Mouse (Mus musculus) midbrain, embryonic 16.5 days (tissue): ENCODE data around the gene B4galnt1. TPM values are rescaled to one million over a fixed set of nuclear protein-coding genes. Genes with fewer than 3 reads are reported as not detected.

ENCODE experiments used
- ATAC-seq: fragments of 200-750 bp; cut with Nextera tagmentation; 2 replicates; pipeline ENCODE4 v1.8.0; 2017; ENCODE audit warnings: moderate TSS enrichment
- H3K27ac ChIP-seq: fragments of 300-500 bp; sonication (generic); 2 replicates; pipeline ENCODE4 v1.5.1; 2014; ENCODE audit warnings: mild to moderate bottlenecking, low read length, mixed read lengths
- H3K27me3 ChIP-seq: fragments of 300-500 bp; sonication (generic); 2 replicates; pipeline ENCODE4 v1.6.1; 2014; ENCODE audit warnings: low read depth, low read length, mixed read lengths; ENCODE audit not compliant: control insufficient read depth, insufficient read depth
- H3K36me3 ChIP-seq: fragments of 300-500 bp; sonication (generic); 2 replicates; pipeline ENCODE4 v1.6.1; 2014; ENCODE audit warnings: mild to moderate bottlenecking, low read length, moderate library complexity, mixed read lengths; ENCODE audit not compliant: control insufficient read depth, insufficient read depth
- H3K4me1 ChIP-seq: fragments of 300-500 bp; sonication (generic); 2 replicates; pipeline ENCODE4 v1.6.1; 2014; ENCODE audit warnings: mild to moderate bottlenecking, low read length, mixed read lengths; ENCODE audit not compliant: control insufficient read depth, insufficient read depth
- H3K4me2 ChIP-seq: fragments of 300-500 bp; sonication (generic); 2 replicates; pipeline ENCODE4 v1.6.1; 2014; ENCODE audit warnings: mild to moderate bottlenecking, low read length, mixed read lengths
- H3K4me3 ChIP-seq: fragments of 300-500 bp; sonication (generic); 2 replicates; pipeline ENCODE4 v1.5.1; 2014; ENCODE audit warnings: low read depth, mild to moderate bottlenecking, low read length, moderate library complexity, mixed read lengths
- H3K9ac ChIP-seq: fragments of 300-500 bp; sonication (generic); 2 replicates; pipeline ENCODE4 v1.6.1; 2014; ENCODE audit warnings: low read depth, low read length, mixed read lengths
- H3K9me3 ChIP-seq: fragments of 300-500 bp; sonication (generic); replicated peaks from 2 replicates; pipeline ENCODE4 v1.6.1; 2014; ENCODE audit warnings: mild to moderate bottlenecking, low read length, mixed read lengths; ENCODE audit not compliant: control insufficient read depth, poor library complexity, severe bottlenecking
- WGBS: fragments of 180-500 bp; shearing (Covaris S2); extraction: QIAGEN DNeasy Blood & Tissue Kit; methylation state at CpG from one replicate; pipeline ENCODE4 v1.1.7; 2014; 5-methylcytosine and 5-hydroxymethylcytosine counted together
- polyA plus RNA-seq: library from polyadenylated mRNA; unstranded; fragments of >200 nt; fragmentation: Nextera tagmentation; extraction: Ambion mirVana; gene quantifications from 2 replicates; pipeline ENCODE4 v1.2.1, GENCODE M21; 2015

Gene B4galnt1
- polyA plus RNA-seq, 1 experiment from 2014 or later, result 71.7 TPM

GRCm38 (mm10) chr10:127137896-127138295 lies 27.1 kb upstream of the B4galnt1 start:
- no peak overlapping the region for H3K4me3 ChIP-seq
- 83% methylated on average over 3 of the region's 3 CpGs for WGBS
- H3K9ac ChIP-seq, result no peak overlapping the region
- no peak for ATAC-seq
- H3K4me1 ChIP-seq, result no peaks in the 10 kb centered on the region
- H3K4me2 ChIP-seq, result no peak overlapping the region
- no peaks in the 10 kb centered on the region for H3K36me3 ChIP-seq
- H3K27me3 ChIP-seq, result no peaks in the 10 kb centered on the region
- no peak overlapping the region for H3K27ac ChIP-seq
- no peaks in the 10 kb centered on the region for H3K9me3 ChIP-seq

- WGBS, result 86% methylated on average over 18 of the region's 18 CpGs
- H3K4me1 ChIP-seq, result no peaks in the 10 kb centered on the region
- no peaks in the 10 kb centered on the region for H3K36me3 ChIP-seq
- no peak for ATAC-seq
- H3K4me3 ChIP-seq, result no peak overlapping the region
- no peak overlapping the region for H3K27ac ChIP-seq
- H3K27me3 ChIP-seq, result no peaks in the 10 kb centered on the region
- H3K4me2 ChIP-seq, result no peak overlapping the region
- H3K9ac ChIP-seq, result no peak overlapping the region
- H3K9me3 ChIP-seq, result no peaks in the 10 kb centered on the region
Observed at GRCm38 (mm10) chr10:127138328-127139141, 26.5 kb upstream of the B4galnt1 start.

GRCm38 (mm10) chr10:127140971-127141370 lies 24.1 kb upstream of the B4galnt1 start:
- Histone ChIP-seq H3K27me3 (no peaks in the 10 kb centered on the region), H3K9me3 (no peaks in the 10 kb centered on the region), H3K27ac (no peak overlapping the region), H3K9ac (no peak overlapping the region), H3K36me3 (no peaks in the 10 kb centered on the region), H3K4me3 (no peak overlapping the region), H3K4me1 (no peaks in the 10 kb centered on the region), H3K4me2 (no peak overlapping the region)
- no peak for ATAC-seq
- WGBS, result 86% methylated on average over 11 of the region's 11 CpGs

GRCm38 (mm10) chr10:127141500-127141899 lies 23.5 kb upstream of the B4galnt1 start:
- Histone ChIP-seq H3K9me3 (no peaks in the 10 kb centered on the region), H3K4me3 (no peak overlapping the region), H3K27me3 (no peaks in the 10 kb centered on the region), H3K27ac (no peak overlapping the region), H3K9ac (no peak overlapping the region), H3K4me1 (no peaks in the 10 kb centered on the region), H3K4me2 (no peak overlapping the region), H3K36me3 (no peaks in the 10 kb centered on the region)
- 83% methylated on average over 8 of the region's 8 CpGs for WGBS
- no peak for ATAC-seq

- Histone ChIP-seq H3K4me2 (no peak overlapping the region), H3K9me3 (no peaks in the 10 kb centered on the region), H3K4me3 (no peak overlapping the region), H3K27ac (no peak overlapping the region), H3K9ac (no peak overlapping the region), H3K4me1 (no peaks in the 10 kb centered on the region), H3K27me3 (no peaks in the 10 kb centered on the region), H3K36me3 (no peaks in the 10 kb centered on the region)
- no peak for ATAC-seq
- 82% methylated on average over 8 of the region's 8 CpGs for WGBS
Observed at GRCm38 (mm10) chr10:127143228-127143627, 21.8 kb upstream of the B4galnt1 start.

- Histone ChIP-seq H3K9ac (no peak overlapping the region), H3K4me3 (no peak overlapping the region), H3K27me3 (no peaks in the 10 kb centered on the region), H3K9me3 (no peaks in the 10 kb centered on the region), H3K4me2 (no peak overlapping the region), H3K4me1 (no peaks in the 10 kb centered on the region), H3K36me3 (no peaks in the 10 kb centered on the region), H3K27ac (no peak overlapping the region)
- ATAC-seq, result no peak
- 92% methylated on average over 7 of the region's 7 CpGs for WGBS
Observed at GRCm38 (mm10) chr10:127144536-127144935, 20.5 kb upstream of the B4galnt1 start.

GRCm38 (mm10) chr10:127145303-127145702 lies 19.7 kb upstream of the B4galnt1 start:
- no peaks in the 10 kb centered on the region for H3K4me1 ChIP-seq
- no peak overlapping the region for H3K4me2 ChIP-seq
- H3K27ac ChIP-seq, result no peak overlapping the region
- no peaks in the 10 kb centered on the region for H3K9me3 ChIP-seq
- no peak overlapping the region for H3K9ac ChIP-seq
- no peak for ATAC-seq
- no peak overlapping the region for H3K4me3 ChIP-seq
- WGBS, result 74% methylated on average over 5 of the region's 5 CpGs
- H3K27me3 ChIP-seq, result no peaks in the 10 kb centered on the region
- H3K36me3 ChIP-seq, result no peaks in the 10 kb centered on the region

GRCm38 (mm10) chr10:127147135-127147534 lies 17.9 kb upstream of the B4galnt1 start:
- no peak overlapping the region for H3K4me2 ChIP-seq
- 83% methylated on average over 6 of the region's 6 CpGs for WGBS
- no peak overlapping the region for H3K4me3 ChIP-seq
- no peak overlapping the region for H3K9ac ChIP-seq
- no peak overlapping the region for H3K27ac ChIP-seq
- no peaks in the 10 kb centered on the region for H3K4me1 ChIP-seq
- no peak for ATAC-seq
- no peaks in the 10 kb centered on the region for H3K9me3 ChIP-seq
- no peaks in the 10 kb centered on the region for H3K27me3 ChIP-seq
- H3K36me3 ChIP-seq, result no peaks in the 10 kb centered on the region

GRCm38 (mm10) chr10:127150471-127150872 lies 14.6 kb upstream of the B4galnt1 start:
- Histone ChIP-seq H3K27me3 (no peaks in the 10 kb centered on the region), H3K9ac (no peak overlapping the region), H3K4me1 (no peaks in the 10 kb centered on the region), H3K36me3 (no peaks in the 10 kb centered on the region), H3K4me3 (no peak overlapping the region), H3K9me3 (no peaks in the 10 kb centered on the region), H3K4me2 (no peak overlapping the region), H3K27ac (no peak overlapping the region)
- WGBS, result 88% methylated on average over 4 of the region's 4 CpGs
- ATAC-seq, result no peak
